Mouse (Mus musculus) thymus, adult 2 months (tissue): Measurements from ENCODE around the gene Flnc.

Experiments
- CTCF ChIP-seq: fragments of 200-500 bp; IDR thresholded peaks from 2 replicates; pipeline ENCODE4 v1.5.1; 2012; ENCODE audit warnings: mild to moderate bottlenecking, control low read depth, low read length, moderate library complexity, borderline replicate concordance; ENCODE audit not compliant: control insufficient read depth, poor library complexity, insufficient read depth; ENCODE audit errors: extremely low read depth
- POLR2A ChIP-seq: fragments of 200-500 bp; IDR thresholded peaks from 2 replicates; pipeline ENCODE4 v1.6.1; 2012; ENCODE audit warnings: mild to moderate bottlenecking, low read length, control low read depth, moderate library complexity; ENCODE audit not compliant: control insufficient read depth, poor library complexity, insufficient read depth; ENCODE audit errors: extremely low read depth

DNA sequence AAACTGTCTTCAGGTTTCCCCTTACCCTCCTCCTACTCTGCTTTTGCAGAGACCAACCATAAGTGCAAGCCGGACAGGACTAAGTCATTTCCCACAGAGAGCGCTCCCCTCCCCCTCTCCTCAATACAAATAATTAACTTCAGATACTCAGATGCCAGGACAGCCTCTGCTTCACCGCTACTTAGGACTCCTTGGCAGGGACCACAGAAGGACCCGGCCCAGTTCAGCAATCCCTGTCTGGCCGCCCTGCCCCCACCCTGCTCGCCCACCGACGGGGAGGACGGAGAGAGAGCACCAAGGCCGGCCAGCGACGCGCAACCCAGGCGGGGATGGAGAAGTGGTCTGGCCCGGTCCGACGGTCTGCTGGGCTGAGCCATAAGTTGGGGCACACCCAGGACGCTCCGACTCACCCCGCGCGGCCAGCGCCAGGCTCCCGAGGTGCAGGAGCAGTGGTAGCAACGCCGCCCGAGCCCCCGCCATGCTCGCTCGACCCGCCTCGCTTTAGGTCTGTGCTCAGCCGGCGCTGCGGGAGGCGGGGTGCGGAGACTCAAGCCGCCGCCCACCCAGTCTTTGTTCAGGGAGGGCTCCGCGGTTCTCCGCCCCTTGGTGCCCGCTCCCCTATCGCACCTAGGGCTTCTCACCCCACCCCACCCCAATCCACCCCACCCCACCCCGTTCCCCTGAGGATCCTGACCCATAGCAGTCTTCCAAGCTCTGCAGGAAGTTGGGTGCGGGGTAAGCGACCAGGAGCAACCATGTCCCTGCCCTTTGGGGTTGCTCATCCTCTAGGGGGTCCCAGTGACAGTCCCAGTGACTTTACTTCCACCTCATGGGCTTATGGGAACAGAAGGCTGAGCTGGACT, 74.6 kb downstream of the Flnc start, which contains the start of gene Kcp:
- TF ChIP-seq CTCF (no peak), POLR2A (no peak)
